Mouse (Mus musculus): ENCODE results near the gene Lhfpl2.

Gene Lhfpl2

DNA sequence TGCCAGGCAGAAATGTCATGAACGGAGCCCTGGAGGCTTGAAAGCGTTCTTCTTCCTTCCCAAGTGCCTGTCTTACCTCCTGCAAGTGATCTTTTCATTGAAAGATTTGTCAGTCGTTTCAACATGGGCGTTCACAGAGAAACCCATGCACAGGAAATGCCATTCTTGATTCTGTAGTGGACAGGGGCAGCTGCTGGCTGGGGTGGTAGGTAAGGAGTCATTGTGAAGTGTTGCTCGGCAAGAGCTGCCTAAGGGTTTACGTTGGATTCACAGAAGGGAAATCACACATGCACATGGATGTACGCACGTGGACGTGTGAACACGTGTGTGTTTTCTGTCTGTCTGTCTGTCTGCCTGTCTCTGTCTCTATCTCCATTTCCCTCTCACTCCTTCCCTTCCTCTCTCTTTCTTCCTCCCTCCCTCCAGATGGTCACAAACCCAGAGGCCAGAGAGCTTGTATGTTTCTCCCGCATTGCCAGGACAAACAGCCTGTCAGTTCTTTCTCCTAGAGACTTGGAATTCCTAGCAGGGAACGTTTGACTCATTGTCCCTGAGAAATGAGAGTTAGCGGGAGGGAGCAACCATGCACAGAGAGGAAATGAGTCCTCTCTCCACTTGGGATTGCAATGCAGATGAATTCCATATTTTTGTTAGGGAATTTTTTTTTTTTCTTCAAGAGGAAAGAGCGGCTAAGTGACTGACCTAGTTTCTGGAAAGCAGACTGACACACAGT lies 82.3 kb downstream of the Lhfpl2 start:
- in situ Hi-C loops (cut with MseI, MboI), result no loop called here

DNA sequence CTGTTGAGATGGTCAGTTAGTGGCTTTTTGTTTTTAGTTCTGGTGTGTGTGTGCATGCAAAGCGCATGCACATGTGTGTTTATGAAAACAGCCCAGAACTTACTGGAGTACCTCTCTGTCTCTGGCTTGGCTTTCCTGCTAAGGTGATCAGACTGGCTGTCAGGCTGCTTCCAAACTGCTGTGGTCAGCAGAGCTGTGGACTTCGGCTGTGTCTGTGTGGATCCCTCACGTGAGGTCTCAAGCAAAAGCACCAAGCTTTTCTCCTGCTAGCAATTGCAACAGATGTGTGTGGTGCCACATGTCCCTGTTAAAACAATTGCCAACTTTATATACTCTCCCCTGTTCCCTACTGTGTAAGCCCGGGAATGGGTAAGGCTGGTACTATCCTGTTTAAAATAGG lies 82.8 kb downstream of the Lhfpl2 start:
- in situ Hi-C loops (cut with MseI, MboI), result no loop called here

DNA sequence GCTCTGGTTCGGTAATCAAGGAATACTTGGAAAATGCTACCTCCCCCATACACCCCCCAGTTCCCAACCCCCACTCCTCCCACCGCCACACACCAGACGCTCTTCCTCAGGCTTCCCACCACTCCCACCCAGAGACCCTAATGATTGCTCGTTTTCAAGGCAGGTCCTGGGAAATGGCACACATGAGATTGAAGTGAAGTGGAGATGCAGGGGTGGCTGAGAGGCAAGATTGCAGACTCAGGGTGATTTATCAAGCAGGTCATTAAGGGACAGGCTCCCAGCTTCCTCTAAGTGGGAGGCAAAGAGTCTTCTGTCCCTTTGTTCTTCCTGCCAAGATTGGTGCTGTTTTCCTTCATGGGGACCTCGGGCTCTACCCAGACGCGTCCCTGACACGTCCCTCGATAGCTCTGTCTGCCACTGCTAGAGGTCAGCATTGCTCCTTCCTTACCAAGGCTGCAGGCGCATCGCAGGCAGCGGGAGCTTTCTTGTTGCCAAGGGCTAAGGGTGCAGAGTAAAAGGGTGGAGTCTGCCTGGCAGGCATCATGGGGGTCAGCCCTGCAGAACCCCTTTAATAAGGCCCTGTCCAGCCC lies 85.6 kb downstream of the Lhfpl2 start:
- in situ Hi-C loops (cut with MseI, MboI), result no loop called here

DNA sequence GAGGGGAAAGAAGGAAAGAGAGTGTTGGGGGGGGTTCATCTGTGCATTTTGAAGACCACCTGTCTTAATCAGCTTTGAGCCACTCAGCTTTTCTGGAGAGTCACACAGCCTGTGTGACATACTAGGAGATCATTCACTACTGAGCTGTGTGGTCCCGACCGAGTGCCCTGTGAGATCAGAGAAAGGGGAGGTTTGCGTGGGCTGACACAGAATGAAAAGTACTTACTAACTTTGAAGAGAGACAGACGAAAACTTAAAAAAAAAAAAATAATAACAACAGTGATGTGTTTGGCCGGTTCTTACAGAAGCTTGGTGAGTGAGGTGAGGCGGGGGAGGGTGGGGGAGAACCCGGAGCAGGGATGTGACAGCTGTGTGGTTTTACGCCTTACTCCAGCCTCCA lies 86.9 kb downstream of the Lhfpl2 start:
- in situ Hi-C loops (cut with MseI, MboI), result no loop called here

DNA sequence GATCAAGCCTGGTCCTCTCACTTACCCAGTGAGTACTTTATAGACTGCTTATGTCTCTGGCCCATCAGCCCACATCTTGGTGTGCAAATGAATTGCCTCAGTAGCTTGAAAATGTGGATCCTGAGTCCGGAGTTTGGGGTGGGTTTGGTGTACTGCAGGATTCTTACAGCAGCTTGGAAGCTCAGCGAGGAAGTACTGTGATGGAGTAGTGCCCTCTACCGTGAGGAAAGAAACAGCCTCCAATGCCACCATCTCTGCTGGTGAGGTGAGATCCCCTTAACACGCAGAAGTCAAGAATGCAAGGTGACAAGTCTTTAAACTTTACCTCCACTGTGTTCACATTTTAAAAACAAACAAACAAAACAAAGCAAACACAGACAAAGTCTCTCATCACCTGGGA lies 89.7 kb downstream of the Lhfpl2 start:
- in situ Hi-C loops (cut with MseI, MboI), result no loop called here

DNA sequence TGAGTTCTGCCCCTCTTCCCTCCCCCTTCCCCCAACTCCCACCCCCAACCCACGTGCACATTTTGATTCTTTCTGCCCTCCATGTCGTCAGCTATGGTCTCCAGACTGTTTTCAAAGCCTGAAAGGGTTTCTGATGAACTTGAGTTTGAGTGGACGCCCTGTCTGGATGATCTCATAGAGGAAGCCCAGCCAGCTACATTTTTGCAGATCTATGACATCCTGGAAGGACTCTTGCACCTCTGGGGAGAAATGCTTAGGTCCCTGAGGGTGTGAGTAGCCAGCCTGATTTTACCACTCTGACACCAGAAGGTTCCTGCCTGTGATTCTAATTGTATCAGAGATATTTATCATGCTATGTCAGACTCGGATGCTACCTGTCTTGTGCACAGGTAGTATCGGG lies 91.4 kb downstream of the Lhfpl2 start:
- in situ Hi-C loops (cut with MseI, MboI), result no loop called here

DNA sequence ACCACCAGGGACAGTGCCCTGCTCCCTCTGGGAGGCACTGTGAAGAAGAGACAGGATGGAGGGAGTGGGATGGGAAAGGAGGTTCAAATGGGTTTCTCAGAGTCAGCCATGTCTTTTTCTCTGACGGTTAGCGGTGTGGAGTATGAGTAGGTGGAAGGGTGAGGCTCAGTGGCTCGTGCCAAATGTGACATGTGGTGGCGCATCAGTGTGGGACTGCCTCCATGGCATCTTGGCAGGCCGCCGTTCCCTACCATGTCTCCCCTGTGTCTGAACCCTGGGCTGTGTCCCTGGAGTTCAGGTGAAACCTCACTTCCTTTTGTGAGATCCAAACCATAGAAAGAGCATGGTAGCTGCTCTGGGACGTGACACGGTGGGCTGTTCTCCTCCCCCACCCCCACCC lies 92.2 kb downstream of the Lhfpl2 start:
- in situ Hi-C loops (cut with MseI, MboI), result no loop called here

DNA sequence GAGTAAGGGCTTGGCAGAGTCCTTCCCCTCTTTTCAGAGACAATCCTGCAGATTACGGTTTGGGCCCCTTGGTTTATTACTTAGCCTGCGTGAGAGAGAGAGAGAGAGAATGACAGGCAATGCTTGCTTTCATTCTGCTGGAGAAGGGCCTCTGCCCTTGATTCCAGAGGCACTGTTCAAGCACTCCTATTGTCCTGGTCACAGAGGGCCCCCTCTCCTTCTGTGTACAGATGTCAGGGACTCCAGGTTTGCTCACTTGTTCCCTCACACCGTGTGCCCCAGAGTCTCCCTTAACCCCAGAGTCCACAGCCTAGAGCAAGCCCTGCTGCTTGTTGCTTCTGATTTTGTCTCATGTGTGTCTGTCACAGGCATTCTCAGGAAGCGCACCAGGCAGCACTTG lies 93.7 kb downstream of the Lhfpl2 start:
- in situ Hi-C loops (cut with MseI, MboI), result no loop called here

DNA sequence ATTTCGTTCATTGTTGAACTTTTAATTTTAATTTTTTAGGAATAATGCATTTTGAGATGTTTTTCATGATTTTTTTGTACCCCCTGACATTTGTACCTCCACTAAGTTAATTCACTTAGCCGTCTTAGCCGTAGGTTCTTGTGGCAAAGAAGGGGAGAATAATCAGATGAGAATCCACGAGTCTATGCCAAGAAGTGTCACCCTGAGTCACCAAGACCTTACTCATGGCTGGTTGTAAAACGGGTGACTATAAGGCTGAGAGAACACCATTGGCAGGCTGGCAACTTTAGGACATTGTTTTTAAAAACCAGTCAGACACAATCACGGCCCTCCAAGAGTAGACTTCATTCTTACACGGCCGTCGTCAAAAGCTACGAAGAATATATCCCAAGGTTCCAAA lies 95.2 kb downstream of the Lhfpl2 start:
- in situ Hi-C loops (cut with MseI, MboI), result no loop called here

DNA sequence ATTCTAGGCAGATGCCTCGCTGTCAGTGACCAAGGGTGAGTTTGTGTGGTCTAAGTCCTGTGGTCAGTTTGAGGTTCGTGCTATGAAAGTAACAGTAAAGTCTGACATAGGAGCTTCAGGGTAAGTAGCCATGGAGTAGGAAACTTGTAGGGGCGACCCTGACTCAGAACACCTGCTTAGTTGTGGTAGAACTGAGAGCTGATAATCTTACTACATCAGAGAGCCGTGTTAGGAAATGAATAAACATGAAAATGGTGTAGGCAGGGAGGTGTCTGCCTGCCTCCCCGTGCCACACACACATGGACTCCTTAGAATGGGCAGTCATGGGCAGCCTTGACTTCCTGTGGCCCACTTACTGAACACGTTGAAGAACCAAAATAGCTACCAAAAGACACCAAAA lies 96.1 kb downstream of the Lhfpl2 start:
- in situ Hi-C loops (cut with MseI, MboI), result no loop called here

DNA sequence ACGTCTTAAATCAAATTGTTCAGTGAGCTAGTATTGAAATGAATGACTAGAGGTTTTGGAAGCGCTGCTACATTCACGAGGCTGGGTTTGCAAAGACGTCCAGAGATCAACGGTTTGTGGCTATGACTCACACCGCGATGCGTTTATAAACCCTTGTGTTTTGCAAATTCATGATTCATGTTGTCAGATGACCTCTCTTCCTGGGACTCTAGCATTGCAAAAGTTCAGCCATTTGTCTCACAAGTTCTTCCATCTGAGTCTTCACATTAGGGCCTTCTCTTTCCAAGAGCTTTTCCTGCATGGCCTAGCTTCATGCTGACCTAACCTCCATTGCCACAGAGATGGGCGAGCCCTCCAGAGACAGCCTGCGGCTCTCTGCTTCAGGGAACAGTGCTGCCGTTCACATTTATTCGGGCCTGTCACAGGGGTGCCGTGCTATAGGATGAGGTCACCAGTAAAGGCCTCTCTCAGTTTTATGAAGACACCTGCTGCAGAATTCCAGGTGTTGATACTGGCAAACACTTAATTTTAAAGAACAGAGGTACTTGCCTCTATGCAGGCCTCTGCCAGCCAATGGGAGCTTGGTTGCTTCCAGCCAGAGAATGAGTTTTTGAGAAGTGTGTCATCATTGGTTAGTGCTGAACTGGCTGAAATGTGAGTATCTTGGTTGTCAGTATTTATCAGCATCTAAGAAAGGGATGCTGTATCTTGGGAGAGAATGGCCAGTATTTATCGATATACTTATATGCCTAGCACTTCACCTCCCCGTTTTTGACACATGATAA lies 97.1 kb downstream of the Lhfpl2 start:
- in situ Hi-C loops (cut with MseI, MboI), result no loop called here

DNA sequence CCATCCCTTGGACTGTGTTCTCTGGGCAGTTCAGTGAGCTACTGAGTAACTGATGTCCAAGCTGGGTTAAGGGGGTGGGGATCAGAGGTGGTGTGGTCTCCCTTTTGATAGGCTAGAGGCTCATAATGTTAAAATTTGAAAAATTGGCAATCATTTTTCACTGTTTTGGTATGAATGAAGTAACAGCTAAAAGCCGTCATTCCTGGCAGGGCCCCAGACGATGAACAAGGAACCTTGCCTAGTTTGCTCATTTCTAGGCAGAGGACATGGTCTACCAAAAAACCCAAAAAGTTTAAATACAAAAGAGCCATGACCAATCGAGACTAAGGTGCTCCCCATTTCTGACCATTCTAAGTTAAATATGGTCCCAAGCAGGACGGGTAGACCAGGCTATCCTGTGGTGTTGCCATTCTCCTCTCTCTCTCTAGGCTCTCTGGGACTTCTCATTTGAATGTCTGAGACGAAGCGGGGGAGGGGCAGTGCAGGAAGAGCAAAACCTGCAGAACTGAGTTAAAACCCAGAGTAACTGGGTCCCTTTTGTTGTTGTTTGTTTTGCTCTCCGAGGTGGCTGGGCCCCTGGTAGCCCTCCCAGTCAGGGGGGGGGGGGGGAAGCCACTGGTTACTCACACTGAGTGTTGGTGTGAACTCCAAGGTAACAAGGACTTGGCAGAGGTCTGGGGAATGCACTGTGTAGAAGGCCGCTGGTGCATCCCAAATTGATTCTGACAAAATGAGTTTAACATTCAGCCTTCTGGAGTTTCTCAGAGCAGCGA lies 98.2 kb downstream of the Lhfpl2 start:
- in situ Hi-C loops (cut with MseI, MboI), result no loop called here

DNA sequence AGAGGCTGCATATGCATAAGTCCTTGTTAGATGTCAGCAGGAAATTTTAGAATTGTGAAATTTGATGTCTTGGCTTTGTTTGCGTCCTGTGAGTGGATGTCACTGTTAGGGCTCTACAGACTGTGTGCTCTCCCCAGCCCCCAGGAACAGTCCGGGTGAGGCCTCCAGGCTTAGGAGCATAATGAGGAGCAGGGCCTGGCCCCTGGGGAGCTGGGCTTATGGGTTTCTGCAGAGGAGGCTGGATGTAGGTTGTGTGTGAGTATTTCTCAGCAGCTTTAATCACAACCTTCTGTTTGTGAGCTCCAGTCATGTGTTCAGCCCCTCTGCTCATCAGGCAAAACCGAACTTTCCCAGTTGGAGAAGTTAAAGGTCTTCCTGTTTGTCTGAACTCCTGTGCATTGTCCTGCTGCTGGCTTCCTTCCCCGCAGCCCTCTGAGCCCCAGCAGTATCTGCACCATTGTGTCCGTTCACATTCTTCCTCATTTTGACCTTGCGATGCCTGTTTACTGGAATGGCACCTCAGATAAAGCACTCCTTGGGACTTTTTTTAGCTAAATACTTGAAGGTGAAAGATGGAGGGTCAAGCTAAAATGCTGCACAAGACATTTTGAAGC lies 101.4 kb downstream of the Lhfpl2 start:
- in situ Hi-C loops (cut with MseI, MboI), result no loop called here

DNA sequence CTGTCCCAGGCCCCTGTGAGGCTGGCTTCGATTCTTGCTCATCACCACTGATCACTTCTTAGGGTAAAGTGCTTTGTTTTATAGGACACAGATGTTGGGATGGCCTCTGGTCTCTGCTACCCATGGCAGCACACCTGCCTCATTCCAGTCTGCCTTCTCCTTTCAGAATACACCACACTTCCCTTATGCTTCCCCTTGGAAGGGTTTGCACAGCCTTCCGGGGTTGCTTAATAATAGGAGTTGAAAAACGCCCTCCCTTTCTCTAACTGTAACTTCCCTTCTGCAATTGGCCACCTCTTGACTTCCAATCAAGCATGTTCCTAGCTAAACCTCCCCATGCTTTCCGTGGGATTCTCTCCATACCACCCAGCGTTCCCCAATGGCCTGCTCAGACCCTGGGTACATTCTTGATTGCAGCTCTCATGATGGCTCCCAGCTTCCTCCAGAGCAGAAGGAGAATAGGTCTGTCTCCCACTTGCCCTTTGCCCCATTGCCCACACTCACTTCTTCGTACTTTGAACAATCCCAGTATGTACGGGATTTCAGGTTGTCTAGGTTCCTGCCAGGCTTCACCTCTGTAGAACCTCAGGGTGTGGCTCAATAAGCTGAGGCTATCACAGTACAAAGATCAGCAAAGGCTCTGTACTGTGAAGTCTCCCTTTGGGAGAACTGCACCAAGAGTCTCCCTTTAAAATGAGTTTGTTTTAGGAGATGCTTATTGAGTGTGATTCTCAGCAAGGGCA lies 102.1 kb downstream of the Lhfpl2 start:
- in situ Hi-C loops (cut with MseI, MboI), result no loop called here

DNA sequence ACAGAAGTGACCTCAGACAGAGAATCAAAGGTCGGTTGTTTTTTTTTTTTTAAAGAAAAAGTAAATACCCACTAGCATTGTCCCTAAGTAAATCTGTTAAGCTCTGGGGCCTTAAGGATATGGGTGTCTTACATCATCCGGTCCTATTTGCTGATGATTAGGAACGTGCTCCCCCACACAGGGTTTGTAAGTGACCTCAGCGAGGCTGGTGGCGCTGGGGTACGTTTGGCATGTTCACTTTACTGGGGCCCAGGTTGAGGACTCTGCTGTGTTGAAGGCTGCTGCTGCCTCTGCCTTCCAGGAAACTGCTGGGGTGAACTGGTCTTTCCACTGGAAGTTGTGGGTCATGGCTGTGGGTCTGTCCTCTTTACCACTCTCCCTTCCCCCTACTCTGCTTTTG lies 106.9 kb downstream of the Lhfpl2 start:
- in situ Hi-C loops (cut with MseI, MboI), result no loop called here

DNA sequence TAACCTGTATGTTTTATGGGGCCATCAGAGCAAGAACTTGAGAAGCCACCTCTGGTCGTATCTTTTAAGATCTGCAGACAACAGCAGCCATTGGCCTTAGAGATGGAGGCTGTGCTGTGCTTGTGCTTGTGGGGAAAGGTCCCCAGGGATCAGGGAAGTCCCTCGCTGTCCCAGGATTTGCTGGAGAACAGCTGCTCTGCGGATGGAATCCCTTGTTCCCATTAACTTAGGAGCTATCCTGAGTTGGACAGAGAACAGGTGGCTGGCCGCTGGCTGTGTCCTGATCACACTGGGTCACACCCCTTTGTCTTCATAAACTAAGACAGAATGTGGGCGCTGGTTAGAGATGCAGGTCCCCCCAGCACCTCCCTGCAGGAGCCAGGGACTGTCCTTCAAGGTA lies 110.7 kb downstream of the Lhfpl2 start:
- in situ Hi-C loops (cut with MseI, MboI), result no loop called here

DNA sequence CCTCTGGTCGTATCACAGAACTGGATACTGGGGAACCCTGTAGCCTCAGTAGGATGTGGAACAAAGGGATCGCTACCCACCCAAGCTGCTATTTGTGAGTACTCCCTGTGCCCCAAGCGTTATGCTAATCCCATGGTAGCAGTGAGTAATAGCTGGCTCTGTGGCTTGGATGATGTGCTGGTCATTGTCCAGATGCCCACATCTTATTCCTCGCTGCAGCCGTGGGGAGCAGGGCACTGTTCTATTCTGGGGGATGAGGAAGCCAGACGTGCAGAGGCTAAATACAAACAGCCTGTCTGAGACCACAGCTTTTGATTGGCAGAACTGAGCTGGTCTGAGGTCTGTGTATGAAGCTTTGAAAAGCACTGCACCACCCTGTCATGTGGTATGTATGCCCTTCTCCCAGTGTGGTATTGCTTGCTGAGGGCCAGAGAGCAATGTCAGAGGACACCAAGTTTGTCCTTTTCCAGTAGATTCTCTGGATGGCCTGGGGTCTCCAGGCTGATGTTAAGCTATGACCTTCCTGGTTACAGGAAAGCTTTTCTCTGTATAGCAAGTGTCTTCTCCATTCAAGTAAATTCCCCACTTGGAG lies 111.8 kb downstream of the Lhfpl2 start:
- in situ Hi-C loops (cut with MseI, MboI), result no loop called here

DNA sequence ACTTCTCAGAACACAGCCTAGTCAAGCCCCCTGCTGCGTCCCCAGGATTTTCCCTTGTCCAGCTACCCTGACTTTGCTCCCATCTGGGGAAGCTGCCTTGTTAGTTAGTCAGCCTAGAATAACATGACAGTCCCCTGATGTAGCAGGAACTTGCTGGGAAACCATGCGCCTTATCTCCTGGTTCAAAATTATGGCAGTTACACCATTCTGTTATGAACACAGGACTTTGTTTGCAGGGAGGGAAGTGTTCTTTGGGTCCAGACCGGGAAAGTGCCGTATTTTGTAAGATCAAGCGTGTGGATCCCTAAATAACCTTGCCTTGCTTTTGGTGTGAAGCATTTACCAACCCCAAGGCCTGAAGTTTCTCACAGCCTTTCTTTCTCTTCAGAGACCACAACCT lies 114.0 kb downstream of the Lhfpl2 start:
- in situ Hi-C loops (cut with MseI, MboI), result no loop called here

DNA sequence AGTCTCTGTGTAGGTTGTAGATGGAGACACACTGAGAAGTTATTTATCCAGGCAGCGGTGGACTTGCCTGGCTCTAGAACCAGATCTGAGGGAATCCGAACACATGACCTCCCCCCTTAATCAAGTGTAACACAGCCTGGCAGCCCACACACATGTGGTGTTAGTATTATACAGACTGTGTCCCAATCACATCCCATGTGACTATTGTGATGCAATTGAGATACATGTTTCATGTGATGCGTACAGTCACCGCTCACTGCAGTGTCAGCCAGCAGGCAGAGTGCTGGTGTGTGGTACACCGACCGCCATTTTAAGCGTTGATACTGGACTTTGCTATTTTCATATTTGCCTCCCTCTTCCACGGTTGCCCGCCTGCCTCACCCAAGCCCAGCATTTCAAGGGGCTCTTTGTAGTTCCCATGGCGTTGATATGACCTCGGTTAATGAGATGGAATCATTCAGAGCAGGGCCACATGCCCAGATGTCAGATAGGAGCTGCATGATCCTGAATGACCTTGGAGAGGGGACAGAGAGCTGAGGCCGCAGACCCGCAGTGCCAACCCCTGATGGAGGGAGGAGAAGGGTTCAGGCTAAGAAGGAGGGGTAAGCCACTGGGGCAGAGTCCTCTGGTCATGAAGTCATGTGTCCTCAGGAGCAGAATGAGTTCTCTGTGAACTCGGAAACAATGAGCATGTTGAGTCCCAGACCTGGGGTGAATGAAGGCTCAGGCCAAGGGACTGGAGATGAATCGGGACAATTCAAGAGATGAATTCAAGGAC lies 115.1 kb downstream of the Lhfpl2 start:
- in situ Hi-C loops (cut with MseI, MboI), result no loop called here
